Mouse (Mus musculus): ENCODE results near the gene Asb11. TPM values are rescaled to one million over a fixed set of nuclear protein-coding genes. Genes with fewer than 3 reads are reported as not detected.

Asb11 gene
- total and polyA plus RNA-seq, 3 experiments, result 86.4 to 232 (median 120) TPM

DNA sequence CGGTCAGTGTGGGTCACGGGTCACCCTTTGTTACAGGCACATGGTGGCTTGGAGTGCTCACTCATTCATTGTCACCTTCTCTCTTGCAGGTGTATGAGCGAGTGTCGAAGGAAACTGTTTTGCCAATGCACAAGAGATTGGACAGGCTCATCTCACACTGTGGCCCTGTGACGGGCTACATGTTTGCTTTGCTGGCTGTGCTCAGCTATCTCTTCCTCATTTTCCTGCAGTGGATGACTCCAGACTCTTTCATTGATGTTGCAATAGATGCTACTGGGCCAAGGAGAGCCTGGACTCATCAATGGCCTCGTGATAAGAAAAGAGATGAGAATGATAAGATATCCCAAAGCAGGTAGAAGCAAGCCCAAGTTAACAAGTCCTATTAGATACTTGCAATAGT lies 5.3 kb upstream of the Asb11 start:
- H3K79me2 ChIP-seq (replicated peaks; ENCODE audit: control insufficient read depth, insufficient read depth, low read length), result no peaks in the 10 kb centered on the region
- no peak for DNase-seq
- intact Hi-C loops (cut with DNase I), result no loop called here
- no peak overlapping the region for H3K4me3 ChIP-seq
- H3K27ac ChIP-seq, result no peak overlapping the region
- no peaks in the 10 kb centered on the region for H3K4me1 ChIP-seq (ENCODE audit: control insufficient read depth, insufficient read depth, low read length)
- no peak for TF ChIP-seq POLR2A (IDR thresholded peaks at IDR 0.05; ENCODE audit: insufficient read depth, low read depth, low read length)
- TF ChIP-seq CTCF (IDR thresholded peaks at IDR 0.05), result no peak
- no peak for TF ChIP-seq EP300 (IDR thresholded peaks at IDR 0.05; ENCODE audit: insufficient read depth, low read depth, low read length)
- no peaks in the 10 kb centered on the region for H3K36me3 ChIP-seq (ENCODE audit: control insufficient read depth, insufficient read depth, low read length)
- no peak overlapping the region for H3K9ac ChIP-seq (ENCODE audit: low read depth, low read length)
- H3K27me3 ChIP-seq (ENCODE audit: control insufficient read depth, insufficient read depth, low read length), result no peaks in the 10 kb centered on the region
- 80% methylated on average over 6 of the region's 6 CpGs for WGBS

DNA sequence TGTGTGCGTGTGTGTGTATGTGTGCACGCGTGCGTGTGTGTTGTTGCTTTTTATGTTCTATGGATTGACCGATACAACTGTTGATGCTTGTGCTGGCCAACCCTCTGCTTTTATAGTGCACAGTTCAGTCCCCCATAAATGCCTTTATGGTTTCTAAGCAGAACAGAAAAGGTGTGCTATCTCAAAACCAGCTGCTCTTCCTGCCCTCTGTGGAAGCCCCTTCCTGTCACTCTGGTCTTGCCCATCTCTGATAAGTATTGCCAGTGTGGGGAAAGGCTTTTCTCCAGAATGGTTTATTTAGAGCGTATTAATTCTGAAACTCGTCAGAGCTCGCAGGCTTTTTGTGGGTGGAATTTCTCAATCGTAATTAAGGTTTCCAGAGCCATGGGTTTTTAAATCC lies 4.1 kb upstream of the Asb11 start:
- no peaks in the 10 kb centered on the region for H3K27me3 ChIP-seq (ENCODE audit: control insufficient read depth, insufficient read depth, low read length)
- no peaks in the 10 kb centered on the region for H3K4me1 ChIP-seq (ENCODE audit: control insufficient read depth, insufficient read depth, low read length)
- H3K36me3 ChIP-seq (ENCODE audit: control insufficient read depth, insufficient read depth, low read length), result no peaks in the 10 kb centered on the region
- DNase-seq, result no peak
- H3K9ac ChIP-seq (ENCODE audit: low read depth, low read length), result no peak overlapping the region
- no peaks in the 10 kb centered on the region for H3K79me2 ChIP-seq (replicated peaks; ENCODE audit: control insufficient read depth, insufficient read depth, low read length)
- no peak overlapping the region for H3K27ac ChIP-seq
- intact Hi-C loops (cut with DNase I), result no loop called here
- WGBS, result 95% methylated on average over 9 of the region's 9 CpGs
- no peak overlapping the region for H3K4me3 ChIP-seq
- no peak for TF ChIP-seq POLR2A (IDR thresholded peaks at IDR 0.05; ENCODE audit: insufficient read depth, low read depth, low read length)
- TF ChIP-seq CTCF (IDR thresholded peaks at IDR 0.05), result no peak
- TF ChIP-seq EP300 (IDR thresholded peaks at IDR 0.05; ENCODE audit: insufficient read depth, low read depth, low read length), result no peak

- no peak for DNase-seq
- Histone ChIP-seq H3K27me3 (ENCODE audit: control insufficient read depth, insufficient read depth, low read length) (no peaks in the 10 kb centered on the region), H3K27ac (peak overlapping the region; percentile 84), H3K79me2 (replicated peaks; ENCODE audit: control insufficient read depth, insufficient read depth, low read length) (no peaks in the 10 kb centered on the region), H3K9ac (ENCODE audit: low read depth, low read length) (peak overlapping the region; percentile 30; the same call in 1 of the 2 replicates), H3K36me3 (ENCODE audit: control insufficient read depth, insufficient read depth, low read length) (no peaks in the 10 kb centered on the region), H3K4me1 (ENCODE audit: control insufficient read depth, insufficient read depth, low read length) (no peaks in the 10 kb centered on the region; the same call in 1 of the 2 replicates), H3K4me3 (peak overlapping the region; percentile 33; the same call in 1 of the 2 replicates)
- TF ChIP-seq POLR2A (IDR thresholded peaks at IDR 0.05; ENCODE audit: insufficient read depth, low read depth, low read length) (no peak), CTCF (IDR thresholded peaks at IDR 0.05) (no peak), EP300 (IDR thresholded peaks at IDR 0.05; ENCODE audit: insufficient read depth, low read depth, low read length) (no peak)
- intact Hi-C loops (cut with DNase I), result no loop called here
- WGBS, result 68% methylated on average over 7 of the region's 7 CpGs
These were observed 2.7 kb downstream of the Asb11 start for GRCm38 (mm10) chrX:164439462-164439861.

GRCm38 (mm10) chrX:164440140-164440539 lies 3.3 kb downstream of the Asb11 start:
- intact Hi-C loops (cut with DNase I), result no loop called here
- Histone ChIP-seq H3K36me3 (ENCODE audit: control insufficient read depth, insufficient read depth, low read length) (no peaks in the 10 kb centered on the region), H3K79me2 (replicated peaks; ENCODE audit: control insufficient read depth, insufficient read depth, low read length) (no peaks in the 10 kb centered on the region), H3K27ac (peak overlapping the region; percentile 84), H3K4me1 (ENCODE audit: control insufficient read depth, insufficient read depth, low read length) (no peaks in the 10 kb centered on the region; the same call in 1 of the 2 replicates), H3K4me3 (no peak overlapping the region), H3K27me3 (ENCODE audit: control insufficient read depth, insufficient read depth, low read length) (no peaks in the 10 kb centered on the region), H3K9ac (ENCODE audit: low read depth, low read length) (no peak overlapping the region)
- 34% methylated on average over 2 of the region's 2 CpGs for WGBS
- TF ChIP-seq EP300 (IDR thresholded peaks at IDR 0.05; ENCODE audit: insufficient read depth, low read depth, low read length) (no peak), CTCF (IDR thresholded peaks at IDR 0.05) (no peak), POLR2A (IDR thresholded peaks at IDR 0.05; ENCODE audit: insufficient read depth, low read depth, low read length) (0 out of 2 replicates have a peak, but pooled peaks have one; percentile 27)
- peak; percentile 35 to 57 for DNase-seq

GRCm38 (mm10) chrX:164440703-164441102 lies 3.9 kb downstream of the Asb11 start:
- Histone ChIP-seq H3K27me3 (ENCODE audit: control insufficient read depth, insufficient read depth, low read length) (no peaks in the 10 kb centered on the region), H3K4me3 (no peak overlapping the region), H3K27ac (peak overlapping the region; percentile 84), H3K4me1 (ENCODE audit: control insufficient read depth, insufficient read depth, low read length) (no peaks in the 10 kb centered on the region; the same call in 1 of the 2 replicates), H3K36me3 (ENCODE audit: control insufficient read depth, insufficient read depth, low read length) (no peaks in the 10 kb centered on the region), H3K9ac (ENCODE audit: low read depth, low read length) (no peak overlapping the region), H3K79me2 (replicated peaks; ENCODE audit: control insufficient read depth, insufficient read depth, low read length) (no peaks in the 10 kb centered on the region)
- DNase-seq, result no peak
- WGBS, result 45% methylated on average over 3 of the region's 3 CpGs
- TF ChIP-seq EP300 (IDR thresholded peaks at IDR 0.05; ENCODE audit: insufficient read depth, low read depth, low read length) (no peak), POLR2A (IDR thresholded peaks at IDR 0.05; ENCODE audit: insufficient read depth, low read depth, low read length) (no peak), CTCF (IDR thresholded peaks at IDR 0.05) (no peak)
- intact Hi-C loops (cut with DNase I), result no loop called here

GRCm38 (mm10) chrX:164441306-164441705 lies 4.5 kb downstream of the Asb11 start:
- WGBS, result 72% methylated on average over 3 of the region's 3 CpGs
- peak in 1 of 2 experiments; percentile 5 for DNase-seq
- intact Hi-C loops (cut with DNase I), result no loop called here

More at GRCm38 (mm10) chrX:164441306-164441705, 4.5 kb downstream of the Asb11 start:
- H3K27me3 ChIP-seq (ENCODE audit: control insufficient read depth, insufficient read depth, low read length), result no peaks in the 10 kb centered on the region
- no peaks in the 10 kb centered on the region for H3K79me2 ChIP-seq (replicated peaks; ENCODE audit: control insufficient read depth, insufficient read depth, low read length)
- peak overlapping the region; percentile 84 for H3K27ac ChIP-seq
- H3K4me1 ChIP-seq (ENCODE audit: control insufficient read depth, insufficient read depth, low read length), result no peaks in the 10 kb centered on the region; the same call in 1 of the 2 replicates
- no peak overlapping the region for H3K4me3 ChIP-seq
- H3K9ac ChIP-seq (ENCODE audit: low read depth, low read length), result no peak overlapping the region
- TF ChIP-seq EP300 (IDR thresholded peaks at IDR 0.05; ENCODE audit: insufficient read depth, low read depth, low read length) (no peak), CTCF (IDR thresholded peaks at IDR 0.05) (no peak), POLR2A (IDR thresholded peaks at IDR 0.05; ENCODE audit: insufficient read depth, low read depth, low read length) (no peak)
- H3K36me3 ChIP-seq (ENCODE audit: control insufficient read depth, insufficient read depth, low read length), result no peaks in the 10 kb centered on the region

Measured in heart, adult 2 months (tissue).